9 mouse cellular contexts compared by ENCODE assay signal in the genomic region with DNA sequence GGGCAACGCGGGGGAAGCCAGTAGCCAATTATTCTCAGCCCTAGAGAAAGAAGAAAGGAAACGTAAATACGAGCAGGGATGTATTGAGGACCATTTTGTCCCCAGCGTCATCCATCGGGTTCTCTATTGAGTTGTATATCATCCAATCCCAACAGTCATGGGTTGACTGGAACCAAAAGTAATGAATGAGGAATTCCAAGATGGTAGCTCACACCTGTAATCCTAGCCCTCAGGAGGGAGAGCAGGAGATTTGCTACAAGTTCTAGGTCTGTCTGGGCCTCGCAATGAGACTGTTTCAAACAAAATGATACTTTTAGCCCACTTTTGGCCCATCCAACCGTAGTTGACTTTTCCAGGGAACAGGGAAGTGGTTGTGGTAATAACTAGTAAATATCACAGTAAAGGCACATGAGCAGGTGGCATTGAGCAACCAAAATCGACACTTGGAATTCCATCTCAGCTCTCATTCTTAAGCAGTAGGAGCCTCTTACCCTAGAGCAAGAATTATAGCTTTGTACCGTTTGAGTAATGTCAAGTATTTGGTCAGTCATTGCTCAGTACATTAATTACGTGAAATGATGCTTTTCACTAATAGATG. TPM values are rescaled to one million over a fixed set of nuclear protein-coding genes. Genes with fewer than 3 reads are reported as not detected.
A peak's percentile ranks its signal among the peaks of the same experiment; 100 is the strongest.
DNase-seq lines count a peak whose midpoint lies in the region; ATAC-seq and TF ChIP-seq lines count a peak whose summit lies in the region.
"Had no signal": no experiment of that assay in that cellular context is flagged by ENCODE, and none has a peak within 500 bp of the region (broad histone marks: within the 10 kb centered on the region; RNA-seq: fewer than 3 reads in every experiment).

No protein-coding gene starts in this region.

- H3K79me2 ChIP-seq in heart, adult 2 months (replicated peaks; ENCODE audit: control insufficient read depth, insufficient read depth, low read length), result no peaks in the 10 kb centered on the region
- peaks cover 30% of the 10 kb centered on the region for H3K79me2 ChIP-seq in macrophage (ENCODE audit: inconsistent target)

- peaks cover 8% of the 10 kb centered on the region for H3K4me1 ChIP-seq in heart, adult 2 months (ENCODE audit: control insufficient read depth, insufficient read depth, low read length)
- peaks cover 15 to 29% of the 10 kb centered on the region in 2 experiments for H3K4me1 ChIP-seq in ES-E14 (ENCODE audit: control insufficient read depth in 2 of 2, insufficient read depth in 2 of 2, low read length in 2 of 2, poor library complexity in 1 of 2)
- H3K4me1 ChIP-seq in hindbrain, embryonic 14.5 days (replicated peaks; ENCODE audit: control insufficient read depth, insufficient read depth, low read length), result peaks cover 56% of the 10 kb centered on the region

- H3K9ac ChIP-seq in heart, adult 2 months (ENCODE audit: low read depth, low read length), result peak overlapping the region; percentile 98
- H3K9ac ChIP-seq in ES-E14 (ENCODE audit: insufficient read depth, low read depth, low read length, poor library complexity, severe bottlenecking), result peak overlapping the region; percentile 82
- H3K9ac ChIP-seq in hindbrain, embryonic 14.5 days, result peak overlapping the region; percentile 97

- peak overlapping the region; percentile 92 for H3K4me2 ChIP-seq in hindbrain, embryonic 14.5 days (replicated peaks)

- no peaks in the 10 kb centered on the region for H3K27me3 ChIP-seq in heart, adult 2 months (ENCODE audit: control insufficient read depth, insufficient read depth, low read length)
- no peaks in the 10 kb centered on the region for H3K27me3 ChIP-seq in hindbrain, embryonic 14.5 days (ENCODE audit: control insufficient read depth, insufficient read depth, low read length)

- peak overlapping the region; percentile 84 for H3K27ac ChIP-seq in heart, adult 2 months
- H3K27ac ChIP-seq in ES-E14 (ENCODE audit: insufficient read depth, low read depth, low read length, poor library complexity, severe bottlenecking) (peak overlapping the region; percentile 94), macrophage (peak overlapping the region; percentile 59)
- peak overlapping the region; percentile 98 for H3K27ac ChIP-seq in hindbrain, embryonic 14.5 days

- peak overlapping the region; percentile 56 for H3K4me3 ChIP-seq in heart, adult 2 months
- H3K4me3 ChIP-seq in ES-E14 (ENCODE audit: insufficient read depth in 1 of 2, low read depth in 1 of 2, low read length in 2 of 2, poor library complexity in 1 of 2, severe bottlenecking in 1 of 2) (peak overlapping the region; percentile 76 to 86), macrophage (ENCODE audit: inconsistent target) (peak overlapping the region; percentile 30; the same call in 1 of the 2 replicates)
- H3K4me3 ChIP-seq in hindbrain, embryonic 14.5 days (replicated peaks; ENCODE audit: low read length), result peak overlapping the region; percentile 79

- in situ Hi-C loops in ES-E14 (cut with MboI; ENCODE audit: low sequenced_read_pairs in 2 of 2, unreplicated experiment in 2 of 2), result no loop called here

- no peak for TF ChIP-seq POLR2A in heart, adult 2 months (IDR thresholded peaks at IDR 0.05; ENCODE audit: insufficient read depth, low read depth, low read length)

- no peak for TF ChIP-seq CTCF in heart, adult 2 months (IDR thresholded peaks at IDR 0.05)

- intact Hi-C loops in heart, adult 2 months (cut with DNase I), result loop anchor here (5.0 kb wide), 2 partner anchors 253 to 358 kb away; no protein-coding TSS in a partner anchor

- H3K9me3 ChIP-seq in ES-E14 (ENCODE audit: control insufficient read depth, insufficient read depth, low read depth, low read length), result no peaks in the 10 kb centered on the region
- H3K9me3 ChIP-seq in hindbrain, embryonic 14.5 days (ENCODE audit: control insufficient read depth, low read length), result no peaks in the 10 kb centered on the region

- H3K36me3 ChIP-seq in heart, adult 2 months (ENCODE audit: control insufficient read depth, insufficient read depth, low read length), result peaks cover 7% of the 10 kb centered on the region
- H3K36me3 ChIP-seq in ES-E14 (ENCODE audit: control insufficient read depth, insufficient read depth, low read length, poor library complexity, severe bottlenecking), result no peaks in the 10 kb centered on the region
- H3K36me3 ChIP-seq in hindbrain, embryonic 14.5 days (replicated peaks; ENCODE audit: control insufficient read depth, insufficient read depth), result no peaks in the 10 kb centered on the region
- H3K36me3 ChIP-seq in macrophage (ENCODE audit: inconsistent target), result no peaks in the 10 kb centered on the region

- no peak for DNase-seq in heart, adult 2 months
- DNase-seq in heart, adult 11 months, result no peak
- DNase-seq in ES-E14 (ENCODE audit: low read depth, low spot score), result no peak
- no peak for DNase-seq in hindbrain, embryonic 14.5 days (ENCODE audit: low spot score)
- DNase-seq in right cerebral cortex, postnatal 4 days, result no peak
- DNase-seq in MN1 (ENCODE audit: low spot score), result no peak
- no peak for DNase-seq in adrenal gland, postnatal 36 days
- DNase-seq: cerebellum, adult 11 months had no signal

- ATAC-seq in hindbrain, embryonic 14.5 days (ENCODE audit: low FRiP score), result no peak

- WGBS in heart, adult 2 months, result 50% methylated on average over 11 of the region's 11 CpGs
- 30% methylated on average over 11 of the region's 11 CpGs for WGBS in hindbrain, embryonic 14.5 days
- WGBS in macrophage (ENCODE audit: missing documents), result 85% methylated on average over 11 of the region's 11 CpGs

- no peak for TF ChIP-seq EP300 in heart, adult 2 months (IDR thresholded peaks at IDR 0.05; ENCODE audit: insufficient read depth, low read depth, low read length)

TF ChIP-seq in ES-E14, 5 proteins besides CTCF, POLR2A, EP300 and RAD21:
- TF ChIP-seq ZNF384 (IDR thresholded peaks at IDR 0.05; ENCODE audit: low read depth, low read length), result no peak
- TF ChIP-seq HCFC1 (IDR thresholded peaks at IDR 0.05; ENCODE audit: borderline replicate concordance, insufficient read depth, low read length), result no peak
- TF ChIP-seq MAFK (IDR thresholded peaks at IDR 0.05; ENCODE audit: insufficient read depth, low read depth, low read length), result no peak
- TF ChIP-seq ZC3H11A (IDR thresholded peaks at IDR 0.05; ENCODE audit: borderline replicate concordance, low read depth, low read length), result no peak
- no peak for TF ChIP-seq CHD2 (IDR thresholded peaks at IDR 0.05; ENCODE audit: low read depth, low read length)

RNA-seq across cellular contexts. Expression of gene Macf1, which starts 18.4 kb away (rescaled TPM):
- total RNA-seq in heart, adult 2 months (2021), result 100 to 1,000 TPM; 222 to 223 TPM
- polyA plus RNA-seq in heart, adult 2 months (2012; rRNA removed), result 71.4 and 102 TPM in 2 replicates
- 277 and 354 TPM in 2 replicates for total RNA-seq in ES-E14 (2012; rRNA removed)
- polyA plus RNA-seq in hindbrain, embryonic 14.5 days (2014; fragmentation: Nextera tagmentation; extraction: Ambion mirVana), result 111 and 120 TPM in 2 replicates
- total RNA-seq in macrophage (2018; cell fraction: chromatin; rRNA removed), result 1,000 to 10,000 TPM in 17 of 26 experiments, 100 to 1,000 TPM in 9; 696 to 1,807 (median 1,130) TPM
- total RNA-seq in macrophage (2018; cell fraction: cytosol; rRNA removed), result 100 to 1,000 TPM in 24 of 26 experiments, 10 to 100 TPM in 2; 76.1 to 236 (median 163) TPM
- 100 to 1,000 TPM; 399 to 797 (median 534) TPM for total RNA-seq in macrophage (2018; cell fraction: nucleus; rRNA removed)
- polyA plus RNA-seq in macrophage (2018), result 90.8 to 146 TPM (median 144 TPM) in 3 replicates
- total RNA-seq in adrenal gland, postnatal 36 days (2021), result 100 to 1,000 TPM; 150 to 174 TPM

RNA-seq across cellular contexts. Expression of gene Ndufs5, which starts 52.2 kb away (rescaled TPM):
- 100 to 1,000 TPM; 410 to 474 TPM for total RNA-seq in heart, adult 2 months (2021)
- polyA plus RNA-seq in heart, adult 2 months (2012; rRNA removed), result 197 and 331 TPM in 2 replicates
- 72.8 and 92.9 TPM in 2 replicates for total RNA-seq in ES-E14 (2012; rRNA removed)
- polyA plus RNA-seq in hindbrain, embryonic 14.5 days (2014; fragmentation: Nextera tagmentation; extraction: Ambion mirVana), result 501 and 593 TPM in 2 replicates
- 10 to 100 TPM in 12 of 26 experiments, 1 to 10 TPM in 14; 3.3 to 32.2 (median 9.8) TPM for total RNA-seq in macrophage (2018; cell fraction: chromatin; rRNA removed)
- total RNA-seq in macrophage (2018; cell fraction: cytosol; rRNA removed), result 100 to 1,000 TPM; 127 to 211 (median 167) TPM
- 10 to 100 TPM in 25 of 26 experiments, 1 to 10 TPM in 1; 9.7 to 53.0 (median 27.3) TPM for total RNA-seq in macrophage (2018; cell fraction: nucleus; rRNA removed)
- 153 to 200 TPM (median 177 TPM) in 3 replicates for polyA plus RNA-seq in macrophage (2018)
- 100 to 1,000 TPM; 236 to 258 TPM for total RNA-seq in adrenal gland, postnatal 36 days (2021)

Comparison
In these comparisons a context has a peak if more than half of its experiments do, and no peak if none do; other contexts are left out.
1. H3K4me3 ChIP-seq: peak in every context shown above with its lines; median percentile 81 in ES-E14; 79 in hindbrain, embryonic 14.5 days; 56 in heart, adult 2 months; 30 in macrophage.